Mouse (Mus musculus) frontal cortex, adult 2 months (tissue): ENCODE data around the gene Rhox13. TPM values are rescaled to one million over a fixed set of nuclear protein-coding genes. Genes with fewer than 3 reads are reported as not detected.

ENCODE experiments used
- DNase-seq, 2 experiments: peaks; one replicate each; pipeline ENCODE4 v3.0.0; 2022; ENCODE audit warnings: low spot score in 1 of 2; ENCODE audit errors: extremely low spot score in 1 of 2
- polyA plus RNA-seq: library from polyadenylated mRNA; depleted of rRNA; stranded (reverse); fragments of >200 nt; gene quantifications from 2 replicates; pipeline ENCODE4 v1.2.3, GENCODE M21; 2012; rRNA removed

Gene Rhox13
- polyA plus RNA-seq: not detected in 2 replicates

DNA sequence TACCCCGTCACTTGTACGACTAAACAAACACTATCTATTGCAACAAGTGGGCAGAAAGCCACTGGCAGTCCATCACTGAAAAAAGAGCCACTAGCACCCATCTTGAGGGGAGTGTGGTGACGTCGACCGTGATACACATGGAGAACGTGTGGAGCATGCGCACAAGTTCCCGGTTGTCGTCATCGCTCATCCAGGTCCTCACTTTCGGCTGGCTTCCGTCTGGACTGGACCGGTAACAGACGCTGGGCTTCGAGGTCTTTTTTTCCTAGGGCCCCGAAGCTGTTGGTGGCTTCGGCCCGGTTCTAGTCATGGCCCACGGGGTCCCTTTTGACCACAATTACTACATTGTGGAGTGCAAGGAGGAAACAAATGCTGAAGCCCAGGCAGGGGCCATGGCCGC lies at the start of gene Rhox13:
TSS of gene Rhox13 (plus strand) at position 238 of the 400 bp plus-strand sequence.
- DNase-seq: no peak

GRCm38 (mm10) chrX:38084226-38084625 lies 36.8 kb upstream of the Rhox13 start:
- DNase-seq: peak in 1 of 2 experiments; percentile 62

GRCm38 (mm10) chrX:38085041-38085440 lies 36.0 kb upstream of the Rhox13 start, which contains the start of gene Rhox11:
Gene Rhox11 (minus strand): TSS chrX:38085141.
- DNase-seq: no peak

- no peak for DNase-seq
These were observed 10.2 kb upstream of the Rhox13 start, which contains the start of gene Rhox12 for GRCm38 (mm10) chrX:38110807-38111206. Gene Rhox12 (minus strand): TSS chrX:38110907.

DNA sequence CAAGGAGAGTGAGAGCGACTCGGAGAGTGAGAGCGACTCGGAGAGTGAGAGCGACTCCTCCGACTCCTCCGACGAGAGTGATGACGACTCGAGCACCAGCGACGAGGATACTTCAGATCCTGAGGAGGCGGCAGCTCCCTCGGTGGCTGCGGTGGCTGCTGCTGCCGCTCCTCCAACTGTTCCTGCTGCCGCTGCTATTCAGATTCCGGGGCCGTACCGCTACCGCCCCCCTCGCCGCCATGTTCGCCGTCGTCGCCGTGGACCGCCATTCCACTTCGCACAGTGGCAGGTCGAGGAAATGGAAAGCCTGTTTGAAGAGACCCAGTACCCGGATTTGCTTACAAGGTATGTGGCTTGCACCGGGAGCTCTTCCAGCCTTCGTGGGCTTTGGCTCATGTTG lies 459 bp downstream of the Rhox13 start:
- no peak for DNase-seq

DNA sequence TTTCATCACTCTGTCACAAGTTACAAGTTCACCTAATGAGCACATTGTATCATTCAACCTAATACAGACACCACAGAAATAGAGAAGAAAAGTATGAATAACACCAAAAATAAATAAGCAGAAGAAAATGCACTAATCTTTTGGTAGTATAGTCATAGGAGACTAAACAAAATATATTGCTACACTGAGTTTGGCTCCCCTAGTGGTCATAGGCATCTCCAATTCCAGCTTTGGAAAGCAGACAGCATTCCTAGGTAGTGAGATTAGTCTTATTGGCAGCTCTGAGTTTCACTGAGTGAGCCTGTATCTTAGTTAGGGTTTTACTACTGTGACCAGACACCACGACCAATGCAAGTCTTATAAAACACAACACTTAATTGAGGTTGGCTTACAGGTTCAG lies 38.1 kb downstream of the Rhox13 start:
- no peak for DNase-seq

DNA sequence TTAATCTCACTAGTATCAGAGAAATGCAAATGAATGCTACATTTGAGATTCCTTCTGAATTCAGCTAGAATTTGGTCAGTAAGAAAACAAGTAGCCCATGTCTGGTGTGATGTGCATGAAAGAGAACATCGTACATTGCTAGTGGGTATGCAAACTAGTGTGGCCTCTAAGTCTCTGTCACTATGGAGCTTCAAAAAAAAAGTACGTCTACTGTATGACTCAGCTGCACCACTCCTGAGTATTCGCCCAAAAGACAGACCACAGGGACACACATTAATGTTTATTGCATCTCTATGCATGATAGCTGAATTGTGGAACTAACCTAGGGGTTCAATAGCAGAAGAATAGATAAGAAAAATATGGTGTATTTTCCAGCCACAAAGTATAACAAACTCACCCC lies 44.3 kb downstream of the Rhox13 start:
- no peak for DNase-seq

GRCm38 (mm10) chrX:38166064-38166463 lies 45.0 kb downstream of the Rhox13 start:
- no peak for DNase-seq

GRCm38 (mm10) chrX:38166592-38166991 lies 45.6 kb downstream of the Rhox13 start:
- DNase-seq: no peak

Other genes starting within 250 kb of the Rhox13 start
- gene Rhox8, start 242.3 kb upstream of the Rhox13 start, polyA plus RNA-seq: not detected in 2 replicates
- gene Rhox7b, start 224.0 kb upstream of the Rhox13 start, polyA plus RNA-seq: not detected in 2 replicates
- gene Rhox9, start 219.4 kb upstream of the Rhox13 start, polyA plus RNA-seq: 0.80 and 2.9 TPM in 2 replicates
- gene Btg1-ps1, start 102.4 kb upstream of the Rhox13 start, polyA plus RNA-seq: not detected in 2 replicates
- gene Btg1-ps2, start 78.1 kb upstream of the Rhox13 start, polyA plus RNA-seq: not detected in 2 replicates
- not detected in 2 replicates for gene Rhox10, start 54.7 kb upstream of the Rhox13 start, polyA plus RNA-seq
- not detected in 2 replicates for gene Rhox11, start 36.1 kb upstream of the Rhox13 start, polyA plus RNA-seq
- 0.10 TPM in 1 of 2 replicates, not detected in the other for gene Rhox12, start 10.3 kb upstream of the Rhox13 start, polyA plus RNA-seq
- 9.8 and 10.9 TPM in 2 replicates for gene Zbtb33, start 68.6 kb downstream of the Rhox13 start, polyA plus RNA-seq
- gene Tmem255a, start 131.2 kb downstream of the Rhox13 start, polyA plus RNA-seq: 32.2 and 33.3 TPM in 2 replicates
- gene Atp1b4, start 195.0 kb downstream of the Rhox13 start, polyA plus RNA-seq: 0.02 TPM in 1 of 2 replicates, not detected in the other